Mouse (Mus musculus): ENCODE measurements around the gene Fez2. TPM values are rescaled to one million over a fixed set of nuclear protein-coding genes. Genes with fewer than 3 reads are reported as not detected.

Fez2 gene
- 1.9 and 12.7 TPM in 2 replicates for total RNA-seq (2015; ENCODE audit: low replicate concordance)
- 13.2 and 14.9 TPM in 2 replicates for total RNA-seq (2017; ENCODE audit: low replicate concordance)

DNA sequence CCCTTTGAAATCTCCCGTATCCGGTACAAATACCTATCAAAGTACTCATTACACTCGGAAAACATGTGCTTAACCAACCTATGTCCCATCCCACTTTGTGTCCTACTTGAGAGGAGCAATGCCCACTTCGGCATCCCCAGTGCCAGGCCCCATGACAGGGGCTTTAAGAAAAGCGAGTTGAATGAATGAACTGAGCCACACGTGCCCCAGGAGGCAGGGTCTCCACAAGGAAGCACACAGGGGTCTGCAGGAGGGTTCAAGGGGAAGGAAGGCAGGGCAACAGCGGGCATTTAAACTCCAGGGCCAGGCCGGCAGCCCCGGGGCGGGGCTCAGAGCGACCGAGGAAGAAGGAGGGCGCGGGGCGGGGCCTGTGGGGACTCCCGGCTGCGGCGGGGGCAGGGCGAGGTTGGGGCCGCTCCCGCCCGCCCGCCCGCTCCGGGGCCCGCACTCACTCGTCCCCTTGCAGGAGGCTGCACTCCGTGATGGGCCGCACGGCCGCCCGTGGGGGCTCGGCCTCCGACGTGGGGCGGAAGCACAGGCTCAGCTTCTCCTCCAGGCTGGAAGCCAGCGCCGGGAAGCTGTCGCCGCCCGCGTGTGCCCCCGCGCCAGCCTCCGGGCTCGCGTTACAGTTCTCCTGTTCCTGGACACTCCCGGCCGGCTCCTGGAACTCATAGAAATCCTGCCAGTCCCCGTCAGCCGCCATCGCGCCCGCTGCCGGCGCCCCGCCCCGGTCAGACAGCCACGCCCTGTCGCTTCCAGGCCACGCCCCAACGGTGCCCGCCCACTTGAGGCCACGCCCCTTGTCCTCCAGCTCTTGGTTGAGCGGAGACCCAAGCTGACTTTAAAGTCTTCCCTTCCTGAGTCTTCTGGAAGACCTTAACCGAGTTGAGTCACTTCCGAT, at the start of gene Fez2:
TSS of gene Fez2 (minus strand) at position 772 of the 901 bp plus-strand sequence.
- ATAC-seq (replicated peaks; ENCODE audit: low FRiP score, poor library complexity, severe bottlenecking), result peak; percentile 94

GRCm38 (mm10) chr17:78465500-78465899, 47.5 kb upstream of the Fez2 start:
- no peak for ATAC-seq (replicated peaks; ENCODE audit: low FRiP score, poor library complexity, severe bottlenecking)

DNA sequence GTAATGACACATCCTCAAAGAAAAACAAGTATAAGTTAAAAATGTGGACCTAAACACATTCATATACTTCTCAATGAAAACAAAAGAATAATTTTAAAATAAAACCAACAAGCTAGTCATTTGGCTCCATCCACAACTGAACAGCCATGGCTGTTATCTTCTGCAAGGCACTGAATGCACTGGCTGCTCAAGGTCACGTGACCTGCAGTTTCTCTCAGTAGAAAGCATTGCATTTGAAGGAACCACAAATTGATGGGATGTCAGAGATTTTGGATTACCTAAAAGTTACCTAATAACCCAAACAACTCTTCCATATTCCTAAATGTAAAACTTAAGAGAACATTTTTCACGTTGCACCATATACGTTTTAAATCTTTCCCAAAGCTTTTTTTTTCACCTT, 47.1 kb upstream of the Fez2 start:
- no peak for ATAC-seq (replicated peaks; ENCODE audit: low FRiP score, poor library complexity, severe bottlenecking)

DNA sequence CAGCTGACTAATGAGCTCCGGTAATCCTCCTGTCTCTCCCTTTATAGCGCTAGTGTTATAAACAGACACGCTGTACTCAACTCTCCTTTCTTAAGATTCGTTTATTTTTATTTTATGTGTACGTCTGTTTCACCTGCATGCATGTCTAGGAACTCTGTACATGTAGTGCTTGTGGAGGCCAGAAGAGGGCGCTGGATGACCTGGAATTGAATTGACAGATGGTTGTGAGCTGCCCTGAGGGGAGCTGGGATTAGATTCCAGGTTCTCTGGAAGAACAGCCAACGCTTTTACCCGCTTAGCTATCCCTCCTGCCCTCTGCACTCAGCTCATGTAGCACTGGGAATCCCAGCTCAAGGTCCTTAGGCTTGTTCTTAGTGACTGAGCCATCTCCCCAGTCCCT, 42.2 kb upstream of the Fez2 start:
- ATAC-seq (replicated peaks; ENCODE audit: low FRiP score, poor library complexity, severe bottlenecking), result no peak

- ATAC-seq (replicated peaks; ENCODE audit: low FRiP score, poor library complexity, severe bottlenecking), result no peak
These were observed 37.6 kb upstream of the Fez2 start for GRCm38 (mm10) chr17:78455556-78455955.

DNA sequence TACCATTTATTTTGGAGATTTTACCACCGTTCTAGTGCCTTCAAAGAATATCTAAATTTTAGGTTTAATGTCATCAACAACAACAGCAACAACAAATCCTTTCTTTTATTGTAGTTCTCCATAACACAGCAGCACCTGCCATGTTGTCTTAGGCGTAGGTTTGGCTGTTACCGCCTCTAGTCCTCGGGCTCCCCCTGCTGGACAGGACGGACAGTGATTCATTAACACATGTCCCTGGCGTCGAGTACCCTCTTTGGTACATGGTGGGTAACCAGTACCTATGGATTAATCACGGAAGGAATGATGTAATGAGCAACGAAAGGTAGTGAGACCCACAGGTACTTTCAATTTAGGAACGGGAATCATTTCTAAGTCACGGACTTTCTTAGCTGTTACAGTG, 37.2 kb upstream of the Fez2 start:
- ATAC-seq (replicated peaks; ENCODE audit: low FRiP score, poor library complexity, severe bottlenecking), result peak; percentile 89

DNA sequence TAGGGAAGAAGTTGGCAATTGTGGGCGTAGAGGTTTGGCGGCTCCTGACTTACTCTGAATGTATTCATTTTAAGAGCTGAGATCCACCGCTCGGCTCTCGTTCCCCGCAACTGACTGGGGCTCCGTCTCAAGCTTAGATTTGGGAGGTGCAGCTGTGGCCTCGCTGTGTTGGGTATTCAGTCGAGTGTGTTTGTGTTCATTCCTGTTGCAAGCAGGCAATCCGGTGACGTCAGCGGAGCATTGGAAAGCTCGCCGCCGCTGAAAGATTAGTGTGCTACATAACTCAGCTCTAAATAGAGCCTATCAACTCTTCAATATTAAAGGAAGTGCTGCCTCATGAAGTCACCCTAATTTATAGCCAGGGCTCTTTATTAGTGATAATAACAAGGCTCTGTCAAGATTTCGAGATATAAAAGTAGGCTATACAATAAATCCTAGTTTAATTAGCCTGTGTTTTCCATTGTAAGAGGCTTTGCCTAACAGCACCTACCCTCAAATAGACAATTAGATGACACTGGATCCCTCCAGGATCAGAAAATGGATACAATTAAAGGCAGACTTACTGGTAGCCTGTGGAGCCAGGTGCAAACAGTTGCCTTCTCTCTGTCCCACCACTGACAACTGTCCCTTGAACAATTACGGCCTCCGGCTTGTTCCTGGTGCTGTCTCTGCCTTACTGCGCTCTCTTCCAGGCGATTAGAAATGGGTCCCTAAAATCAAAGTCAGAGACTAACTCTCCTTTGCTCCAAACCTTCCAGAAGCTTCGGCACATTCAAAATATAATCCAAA, 36.4 kb upstream of the Fez2 start:
- ATAC-seq (replicated peaks; ENCODE audit: low FRiP score, poor library complexity, severe bottlenecking), result no peak

DNA sequence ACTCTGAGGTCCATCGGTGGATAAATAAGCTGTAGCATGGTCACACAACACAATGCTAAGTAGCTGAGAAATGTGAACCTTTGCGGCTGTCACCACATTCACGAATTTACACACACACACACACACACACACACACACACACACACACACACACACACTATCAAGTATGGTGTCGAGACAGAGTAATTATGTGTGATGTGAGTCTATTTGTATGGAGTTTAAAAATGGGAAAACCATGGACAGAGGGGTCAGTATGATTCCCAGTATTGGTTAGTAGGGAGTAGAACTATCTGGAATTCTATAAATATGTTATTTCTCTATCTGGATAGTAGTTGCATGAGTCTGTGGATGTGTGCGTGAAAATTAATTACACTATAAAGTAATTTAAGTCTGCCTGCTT, 35.6 kb upstream of the Fez2 start:
- ATAC-seq (replicated peaks; ENCODE audit: low FRiP score, poor library complexity, severe bottlenecking), result no peak

GRCm38 (mm10) chr17:78451886-78452285, 33.9 kb upstream of the Fez2 start:
- ATAC-seq (replicated peaks; ENCODE audit: low FRiP score, poor library complexity, severe bottlenecking), result no peak

DNA sequence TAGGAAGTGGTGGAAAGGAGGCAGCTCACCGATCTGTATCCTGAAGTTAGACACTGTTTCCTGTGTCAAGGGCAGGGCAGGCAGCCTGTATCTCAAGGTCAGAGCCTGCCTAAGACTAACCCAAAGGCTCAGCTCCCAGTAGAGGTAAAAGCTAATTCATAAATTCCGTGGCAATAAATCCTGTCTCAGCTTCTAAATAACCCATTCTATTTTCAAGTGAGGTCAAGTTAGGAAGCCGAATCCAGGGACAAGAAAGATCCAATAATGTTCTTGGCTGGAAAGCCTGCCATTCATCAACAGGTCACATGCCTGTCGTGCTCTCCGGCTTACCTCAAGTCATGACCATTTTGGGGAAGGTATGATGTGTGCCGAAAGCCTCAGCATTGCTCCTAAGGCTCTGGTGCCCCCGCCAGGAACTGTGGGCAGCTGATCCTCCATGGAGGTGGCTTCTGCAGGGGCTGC, 33.4 kb upstream of the Fez2 start:
- ATAC-seq (replicated peaks; ENCODE audit: low FRiP score, poor library complexity, severe bottlenecking), result no peak

GRCm38 (mm10) chr17:78449635-78450197, 31.8 kb upstream of the Fez2 start:
- no peak for ATAC-seq (replicated peaks; ENCODE audit: low FRiP score, poor library complexity, severe bottlenecking)

DNA sequence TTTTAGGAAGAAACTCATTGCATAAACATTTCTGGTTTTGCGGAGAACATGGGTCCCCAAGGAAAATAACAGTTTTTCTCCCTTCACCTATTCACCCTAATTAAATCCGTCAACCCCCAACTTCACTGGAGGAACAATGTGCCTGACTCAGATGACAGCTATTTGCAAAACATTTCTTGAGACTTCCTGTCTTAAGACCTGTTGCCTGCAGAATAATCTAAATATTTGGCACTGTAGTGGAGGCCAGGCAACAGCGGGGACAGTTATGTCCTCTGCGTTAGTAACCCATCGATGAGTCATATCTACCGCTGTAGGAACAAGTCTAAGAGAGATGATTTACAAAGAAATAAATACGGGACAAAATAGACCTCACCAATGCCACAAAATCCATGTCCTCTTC, 26.9 kb upstream of the Fez2 start:
- ATAC-seq (replicated peaks; ENCODE audit: low FRiP score, poor library complexity, severe bottlenecking), result no peak

DNA sequence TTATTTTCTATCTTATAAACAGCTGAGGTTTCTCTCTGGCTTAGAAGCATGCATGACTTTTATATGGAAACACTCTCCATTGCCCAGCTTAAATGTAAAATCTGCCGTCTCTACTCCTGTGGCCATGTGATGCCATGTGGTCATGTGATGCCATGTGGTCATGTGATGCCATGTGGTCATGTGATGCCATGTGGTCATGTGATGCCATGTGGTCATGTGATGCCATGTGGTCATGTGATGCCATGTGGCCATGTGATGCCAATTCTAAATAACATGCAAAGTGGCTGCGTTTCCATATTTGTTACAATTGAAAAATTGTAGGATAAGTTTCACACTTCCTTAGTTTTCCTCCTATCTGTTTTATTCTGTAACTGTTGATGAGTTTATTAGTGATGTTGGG, 22.8 kb upstream of the Fez2 start:
- ATAC-seq (replicated peaks; ENCODE audit: low FRiP score, poor library complexity, severe bottlenecking), result no peak

GRCm38 (mm10) chr17:78437161-78437560, 19.2 kb upstream of the Fez2 start:
- no peak for ATAC-seq (replicated peaks; ENCODE audit: low FRiP score, poor library complexity, severe bottlenecking)

DNA sequence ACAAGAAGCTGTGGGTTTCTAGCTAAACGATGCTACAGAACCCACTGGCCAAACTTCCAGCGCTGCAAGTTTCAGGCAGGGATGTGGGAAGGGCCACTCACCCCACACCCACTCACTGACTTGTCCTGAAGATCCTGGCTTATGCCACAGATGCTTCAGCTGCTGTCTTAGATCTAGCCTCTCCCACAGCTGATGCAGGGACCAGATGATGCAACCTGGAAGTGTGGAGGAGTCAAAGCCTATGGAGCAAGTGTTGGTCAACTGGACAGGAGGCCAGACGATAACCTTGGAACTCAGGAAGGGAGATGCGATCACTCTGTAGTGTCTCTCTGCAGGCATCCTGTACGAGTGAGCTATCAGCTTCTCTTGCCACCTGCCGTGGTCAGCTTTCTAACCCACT, 17.7 kb upstream of the Fez2 start:
- no peak for ATAC-seq (replicated peaks; ENCODE audit: low FRiP score, poor library complexity, severe bottlenecking)

DNA sequence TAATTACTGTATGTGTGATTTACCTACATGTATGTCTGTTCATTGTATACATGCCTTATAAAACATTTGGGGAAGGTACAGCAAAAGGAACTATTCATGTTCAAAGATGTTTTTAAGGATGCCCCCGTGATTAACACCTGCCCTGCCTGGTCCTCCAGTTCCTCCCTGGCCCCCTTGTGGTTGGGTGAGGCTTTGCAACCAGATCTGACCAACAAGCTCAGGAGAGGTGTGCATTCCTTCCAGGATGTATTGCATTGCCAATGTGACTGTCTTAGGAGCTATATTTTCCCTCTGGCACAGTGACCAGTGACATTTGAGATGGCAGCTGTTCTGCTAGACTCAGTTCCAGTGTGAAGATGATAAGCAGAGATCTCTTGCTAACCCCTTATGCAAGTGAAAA, 16.8 kb upstream of the Fez2 start:
- ATAC-seq (replicated peaks; ENCODE audit: low FRiP score, poor library complexity, severe bottlenecking), result 0 out of 2 replicates have a peak, but pooled peaks have one; percentile 77

DNA sequence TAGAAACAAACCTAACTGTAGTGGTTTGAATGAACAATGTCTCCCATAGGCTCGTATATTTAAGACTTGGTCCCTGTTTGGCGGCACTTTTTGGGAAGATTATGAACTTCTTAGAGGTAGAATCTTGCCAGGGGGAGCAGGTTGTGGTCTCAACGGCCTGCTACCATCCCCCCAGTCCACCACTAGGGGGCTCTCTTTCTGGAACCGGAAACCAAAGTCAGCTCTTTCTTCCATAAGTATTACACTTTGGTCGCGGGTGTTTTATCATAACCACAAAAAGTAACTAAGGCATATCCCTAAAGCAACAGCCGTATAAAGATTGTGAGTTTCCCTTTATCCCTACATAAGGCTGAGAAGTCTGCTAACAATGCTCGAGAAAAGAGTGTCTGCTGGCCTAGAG, 12.4 kb upstream of the Fez2 start:
- ATAC-seq (replicated peaks; ENCODE audit: low FRiP score, poor library complexity, severe bottlenecking), result no peak

DNA sequence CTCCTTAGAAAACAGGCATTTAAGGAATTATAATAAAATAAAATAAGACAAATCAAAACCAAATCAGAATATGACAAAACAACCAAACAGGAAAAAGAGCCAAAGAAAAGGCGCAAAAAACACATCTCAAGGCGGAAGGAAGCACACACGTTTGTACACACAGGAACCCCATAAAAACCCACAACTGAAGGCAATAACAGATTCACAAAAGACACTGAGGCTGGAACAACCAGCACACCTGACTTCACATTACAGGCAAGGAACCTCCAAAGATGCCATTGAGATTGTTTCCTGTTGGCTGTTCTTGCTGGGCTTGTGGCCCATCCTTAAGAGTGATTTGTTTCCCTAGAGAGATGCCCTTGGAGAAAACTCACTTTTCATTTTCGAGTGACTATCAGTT, 11.1 kb upstream of the Fez2 start:
- no peak for ATAC-seq (replicated peaks; ENCODE audit: low FRiP score, poor library complexity, severe bottlenecking)

DNA sequence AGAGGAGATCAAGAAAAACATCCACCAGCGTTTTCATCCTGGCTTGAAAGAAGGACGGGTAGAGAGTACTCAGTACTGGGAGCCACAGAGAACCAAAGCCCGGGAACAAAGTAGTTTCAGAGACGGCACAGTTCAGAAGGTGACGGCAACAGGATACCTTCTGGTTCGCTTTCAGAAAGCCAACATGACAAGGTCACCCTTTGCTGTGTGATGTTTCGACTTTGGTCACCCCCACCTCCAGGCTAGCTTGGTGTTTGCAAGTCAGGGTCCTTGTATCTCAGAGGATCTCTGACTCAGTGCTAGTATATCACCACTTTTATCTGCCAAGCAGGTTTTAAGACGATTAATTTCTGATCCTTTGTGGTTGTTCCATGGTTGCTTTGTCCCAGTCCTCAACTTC, 7.1 kb upstream of the Fez2 start:
- ATAC-seq (replicated peaks; ENCODE audit: low FRiP score, poor library complexity, severe bottlenecking), result no peak

GRCm38 (mm10) chr17:78419216-78419615, 1.3 kb upstream of the Fez2 start:
- ATAC-seq (replicated peaks; ENCODE audit: low FRiP score, poor library complexity, severe bottlenecking), result no peak
